Mouse (Mus musculus) lung, adult 18-20 months (tissue): Measurements from ENCODE around the gene Rbbp8nl.
"Not testable (repeated sequence)": the region's sequence is repeated elsewhere in the genome, so short reads cannot be mapped to it uniquely, and the experiment has no call there.

Experiments used
- DNase-seq, 2 experiments: peaks; one replicate each; pipeline ENCODE4 v3.0.0; 2022; ENCODE audit warnings: mixed read lengths in 2 of 2

The Rbbp8nl gene

DNA sequence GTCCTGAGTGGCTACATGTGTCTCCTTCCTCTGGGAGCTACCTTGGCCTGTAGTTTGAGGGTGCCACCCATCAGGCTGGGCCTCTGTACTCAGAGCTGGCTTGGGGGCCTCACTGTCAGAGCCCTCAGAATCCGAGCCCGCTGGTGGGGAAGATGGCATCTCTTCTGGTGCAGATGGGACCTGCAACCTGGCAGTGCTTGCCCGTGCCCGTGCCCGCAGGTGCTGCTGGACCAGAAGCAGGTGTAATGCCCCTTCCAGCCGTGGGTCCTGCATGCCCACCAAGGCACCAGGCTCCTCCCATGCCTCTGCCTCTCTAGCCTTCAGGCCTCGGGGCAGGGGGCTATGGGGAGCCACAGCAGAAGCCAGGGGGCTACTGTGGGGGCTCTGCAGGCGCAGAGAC lies 10.4 kb downstream of the Rbbp8nl start:
- no peak for DNase-seq

- DNase-seq, result no peak
Observed at GRCm38 (mm10) chr2:180277773-180278320, 11.8 kb downstream of the Rbbp8nl start.

DNA sequence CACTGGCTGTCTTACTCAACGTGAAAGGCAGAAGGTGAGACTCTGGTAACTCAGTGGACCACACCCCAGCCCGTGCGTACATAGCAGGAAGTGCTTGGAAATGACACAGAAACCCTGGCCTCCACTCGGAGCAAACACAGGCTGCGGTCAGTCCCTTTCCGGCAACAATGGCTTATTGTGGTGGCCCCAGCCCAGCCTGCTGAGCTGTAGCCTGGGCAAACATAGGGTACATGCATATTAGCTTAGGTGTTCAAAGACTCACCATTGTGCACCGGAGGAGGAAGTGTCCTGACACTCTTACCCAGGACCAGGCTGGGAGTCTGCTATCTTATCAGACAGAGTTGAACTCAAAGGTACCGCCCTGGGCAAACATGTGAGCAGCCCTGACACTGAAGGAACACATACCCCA lies 12.8 kb downstream of the Rbbp8nl start:
- DNase-seq, result peak; percentile 65 to 76

DNA sequence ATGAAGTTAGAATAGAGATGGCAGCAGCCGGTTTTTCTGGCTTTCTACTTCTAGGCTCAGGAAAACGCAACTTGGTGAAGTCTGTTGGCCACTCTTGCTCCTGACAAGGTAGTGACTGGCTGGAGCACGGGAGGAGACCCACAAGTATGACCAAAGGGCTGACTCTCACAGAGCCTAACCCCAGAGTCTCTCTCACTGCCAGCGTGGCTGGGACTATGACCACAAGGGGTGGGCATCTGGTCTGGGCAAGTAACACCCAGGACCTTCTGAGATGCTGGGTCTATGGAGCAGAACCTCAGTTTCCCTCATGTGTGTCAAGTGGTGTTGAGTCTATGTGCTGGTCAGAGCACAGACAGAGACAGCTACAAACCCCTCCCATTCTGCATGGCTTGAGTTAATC lies 13.3 kb downstream of the Rbbp8nl start:
- no peak for DNase-seq

DNA sequence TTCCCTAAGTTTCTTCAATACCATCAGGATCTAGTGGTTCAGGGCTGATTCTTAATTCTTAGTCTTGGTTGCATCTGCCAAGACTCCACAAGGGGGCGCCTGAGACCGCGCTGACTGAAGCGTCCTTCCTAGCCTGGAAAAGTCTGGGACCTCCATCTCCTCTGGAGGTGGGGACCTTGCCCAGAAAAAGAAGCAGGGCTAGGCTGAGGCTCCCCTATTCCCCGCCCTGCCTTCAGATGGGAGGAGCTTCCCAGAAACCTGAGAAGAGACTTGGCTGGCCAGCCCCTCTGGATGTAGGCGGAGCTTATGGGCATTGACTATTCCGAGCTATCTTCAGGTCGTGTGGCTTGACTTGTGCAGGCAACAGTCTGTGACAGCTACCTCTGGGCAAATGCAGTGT lies 13.8 kb downstream of the Rbbp8nl start:
- peak; percentile 87 to 90 for DNase-seq

DNA sequence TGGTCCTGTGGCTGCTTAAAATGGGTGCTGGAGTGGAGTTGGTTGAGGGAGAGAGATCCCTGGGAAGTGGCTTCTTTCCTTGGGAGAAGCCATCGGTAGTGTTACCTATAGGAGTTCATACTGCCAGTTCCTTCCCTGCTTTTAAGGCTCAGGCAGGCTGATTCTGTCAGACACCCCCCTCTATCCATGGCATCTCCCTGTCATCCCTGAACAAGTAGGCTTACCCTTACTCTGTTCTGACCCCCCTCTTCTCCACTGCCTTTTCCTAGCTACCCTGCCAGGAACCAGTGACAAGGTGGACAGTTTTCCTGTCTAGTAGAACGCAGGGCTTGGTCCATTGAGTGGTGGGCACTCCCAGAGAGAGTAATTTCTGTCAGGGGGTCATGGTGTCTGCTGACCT lies 15.2 kb downstream of the Rbbp8nl start:
- no peak for DNase-seq

- DNase-seq, result peak; percentile 96
Observed at GRCm38 (mm10) chr2:180273394-180274244, 16.1 kb downstream of the Rbbp8nl start, which contains the start of gene Cables2. Cables2 (minus strand) TSS chr2:180273496.

GRCm38 (mm10) chr2:180272884-180273321 lies 16.8 kb downstream of the Rbbp8nl start:
- peak; percentile 48 to 50 for DNase-seq

DNA sequence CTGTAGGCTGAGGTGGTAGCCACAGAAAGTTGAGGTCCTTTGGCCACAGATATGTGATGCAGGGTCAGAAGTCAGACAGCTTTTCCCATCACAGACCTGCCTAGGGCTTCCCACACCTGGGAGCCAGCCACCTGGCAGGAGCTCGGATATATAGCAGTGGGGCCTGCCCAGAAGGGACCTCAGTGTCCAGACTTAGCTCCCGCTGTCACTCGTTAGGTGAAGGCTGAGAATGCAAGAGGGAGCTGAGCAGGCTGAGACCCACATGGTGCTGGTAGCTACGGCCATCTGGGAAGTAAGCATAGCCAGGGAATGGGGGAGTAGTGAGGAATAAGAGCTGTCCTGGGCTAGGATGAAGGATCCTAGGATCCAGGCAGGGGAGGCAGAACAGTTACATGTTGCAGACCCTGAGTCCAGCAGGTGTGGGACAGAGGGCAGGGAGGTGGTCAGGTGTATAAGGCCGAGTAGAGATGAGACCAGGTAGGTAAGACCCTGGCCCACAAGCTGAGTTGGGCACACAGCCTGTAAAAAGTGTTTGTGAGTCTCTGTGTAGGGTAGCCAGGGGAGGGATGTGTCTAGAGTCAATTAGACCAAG lies 17.8 kb downstream of the Rbbp8nl start:
- no peak for DNase-seq

DNA sequence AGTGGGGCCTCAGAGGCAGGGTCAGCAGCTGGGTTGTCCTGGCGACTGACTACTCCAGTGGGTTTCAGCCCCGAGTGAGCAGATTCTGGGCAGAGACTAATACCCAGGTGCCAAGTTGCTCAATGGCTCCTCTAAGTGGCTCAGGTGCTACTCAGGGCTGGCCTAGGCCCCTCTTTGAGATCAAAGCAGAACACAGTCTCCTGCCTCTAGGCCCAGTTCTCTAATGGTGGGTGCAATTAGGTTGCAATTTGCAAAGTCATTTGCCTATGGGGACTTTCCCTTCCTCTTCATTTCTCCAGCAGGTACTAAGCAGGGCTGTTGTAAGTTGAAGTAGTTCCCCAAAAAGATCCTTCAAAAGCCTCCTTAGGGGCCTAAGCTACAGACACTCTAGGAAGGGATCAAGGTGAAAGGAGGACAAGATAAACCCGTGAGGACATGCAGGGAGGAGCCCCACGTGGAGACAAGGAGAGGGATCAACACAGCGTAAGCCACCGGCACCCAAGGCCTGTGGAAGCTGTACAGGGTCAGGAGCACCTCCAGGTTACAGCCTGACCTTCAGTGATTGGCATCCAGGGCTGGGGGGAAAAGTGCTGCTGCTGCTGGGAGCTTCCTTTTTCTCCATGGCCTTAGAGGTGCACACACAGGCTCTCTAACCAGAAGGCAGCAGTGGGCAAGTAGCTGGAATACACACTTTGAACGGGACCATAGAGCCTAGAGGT lies 19.0 kb downstream of the Rbbp8nl start:
- peak; percentile 46 to 68 for DNase-seq

- DNase-seq, result no peak
Observed at GRCm38 (mm10) chr2:180269329-180269728, 20.4 kb downstream of the Rbbp8nl start.

GRCm38 (mm10) chr2:180267955-180268354 lies 21.7 kb downstream of the Rbbp8nl start:
- DNase-seq, result no peak

DNA sequence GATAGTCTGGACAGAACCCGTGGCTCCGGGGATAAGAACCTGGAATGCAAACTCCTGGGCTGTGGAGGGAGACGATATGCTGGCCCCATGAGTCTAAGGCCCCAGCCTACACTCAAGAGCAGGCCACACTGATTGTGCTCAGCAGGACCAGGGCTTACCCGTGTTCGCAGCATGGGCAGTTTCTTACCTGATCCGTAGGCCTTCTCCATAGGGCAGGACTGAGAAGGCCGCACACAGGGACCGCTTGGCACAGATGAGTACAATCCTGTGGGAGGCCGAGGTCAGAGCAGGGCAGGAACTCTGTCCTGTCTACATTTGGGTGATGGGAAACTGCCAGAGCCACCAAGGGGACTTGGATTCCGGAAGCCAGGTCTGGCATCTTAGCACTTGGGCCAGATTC lies 26.8 kb downstream of the Rbbp8nl start:
- DNase-seq, result no peak

DNA sequence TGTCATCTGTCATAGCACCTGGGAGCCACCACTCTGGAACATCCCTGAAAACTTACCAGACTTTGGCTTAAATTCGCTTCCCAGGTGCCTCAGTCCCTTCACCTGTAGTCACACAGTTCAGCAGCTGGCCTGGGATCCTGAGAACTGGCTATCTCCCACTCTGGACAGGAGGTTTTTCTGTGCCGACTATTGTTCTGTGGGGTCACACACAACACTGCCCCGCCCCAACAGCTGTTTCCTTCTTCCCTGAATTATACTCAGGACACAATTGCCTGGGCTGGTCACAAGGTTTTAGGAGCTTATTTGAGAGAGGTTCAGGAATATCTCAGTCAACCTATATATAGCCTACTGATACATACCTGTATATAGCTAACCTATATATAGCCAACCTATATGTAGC lies 27.2 kb downstream of the Rbbp8nl start:
- no peak for DNase-seq

DNA sequence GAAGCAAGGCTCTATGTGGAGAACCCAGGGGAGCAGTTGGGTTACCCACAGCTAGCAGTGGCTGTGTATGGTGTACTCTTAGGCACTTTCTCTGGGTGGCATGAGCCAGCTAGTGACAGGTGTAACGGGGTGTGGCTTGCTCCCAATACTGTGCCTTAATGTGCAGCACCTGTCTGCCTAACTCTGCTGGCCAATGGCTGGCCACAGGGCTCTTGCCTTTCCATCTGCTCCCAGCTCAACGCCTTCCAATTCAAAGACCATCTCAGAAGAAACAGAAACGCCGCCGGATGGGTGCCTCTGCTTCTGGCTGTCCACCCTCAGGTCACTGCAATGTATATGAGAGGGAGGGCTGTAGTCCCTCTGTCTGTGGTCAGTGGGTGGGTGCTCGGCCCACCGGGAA lies 27.8 kb downstream of the Rbbp8nl start:
- DNase-seq, result no peak

DNA sequence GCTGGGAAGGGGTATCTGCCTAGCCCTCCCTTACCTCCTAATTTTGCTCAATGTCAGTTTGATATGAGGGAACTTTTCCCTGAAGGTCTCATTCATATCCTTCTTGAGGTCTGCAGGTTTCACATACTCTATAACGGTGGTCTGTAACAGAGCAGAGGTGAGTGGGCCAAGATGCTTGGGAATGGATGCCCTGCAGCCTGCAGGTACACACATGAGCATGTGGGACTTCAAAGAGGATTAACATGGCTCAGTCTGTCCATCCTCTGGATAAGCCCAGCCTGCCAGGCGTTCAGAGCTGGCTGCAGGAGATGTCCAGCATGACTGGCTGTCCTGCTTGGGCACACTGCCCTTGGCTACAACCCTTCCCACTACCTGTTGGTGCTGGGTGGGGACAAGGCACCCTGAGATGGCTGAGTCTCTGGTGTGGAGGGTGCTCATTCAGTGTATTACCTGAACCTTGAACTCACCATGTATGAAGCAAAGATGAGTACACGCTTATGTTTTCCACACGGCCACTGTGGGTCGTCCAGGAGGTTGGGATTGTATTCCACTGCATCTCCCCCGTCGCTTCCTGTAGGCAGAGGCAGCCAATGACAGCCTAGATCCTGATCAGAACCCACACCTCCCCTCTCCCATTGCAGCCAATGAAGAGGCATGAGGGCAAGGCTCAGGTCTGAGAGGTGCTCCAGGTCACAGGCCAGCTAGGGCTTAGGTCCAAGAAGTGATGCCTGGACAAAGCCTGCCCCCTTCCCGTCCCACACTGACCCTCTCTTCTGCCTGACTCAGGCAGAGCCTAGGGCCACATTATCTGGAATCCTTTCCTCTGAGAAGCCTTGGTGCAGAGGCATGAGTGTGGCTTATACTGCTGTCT lies 28.8 kb downstream of the Rbbp8nl start:
- DNase-seq, result no peak

DNA sequence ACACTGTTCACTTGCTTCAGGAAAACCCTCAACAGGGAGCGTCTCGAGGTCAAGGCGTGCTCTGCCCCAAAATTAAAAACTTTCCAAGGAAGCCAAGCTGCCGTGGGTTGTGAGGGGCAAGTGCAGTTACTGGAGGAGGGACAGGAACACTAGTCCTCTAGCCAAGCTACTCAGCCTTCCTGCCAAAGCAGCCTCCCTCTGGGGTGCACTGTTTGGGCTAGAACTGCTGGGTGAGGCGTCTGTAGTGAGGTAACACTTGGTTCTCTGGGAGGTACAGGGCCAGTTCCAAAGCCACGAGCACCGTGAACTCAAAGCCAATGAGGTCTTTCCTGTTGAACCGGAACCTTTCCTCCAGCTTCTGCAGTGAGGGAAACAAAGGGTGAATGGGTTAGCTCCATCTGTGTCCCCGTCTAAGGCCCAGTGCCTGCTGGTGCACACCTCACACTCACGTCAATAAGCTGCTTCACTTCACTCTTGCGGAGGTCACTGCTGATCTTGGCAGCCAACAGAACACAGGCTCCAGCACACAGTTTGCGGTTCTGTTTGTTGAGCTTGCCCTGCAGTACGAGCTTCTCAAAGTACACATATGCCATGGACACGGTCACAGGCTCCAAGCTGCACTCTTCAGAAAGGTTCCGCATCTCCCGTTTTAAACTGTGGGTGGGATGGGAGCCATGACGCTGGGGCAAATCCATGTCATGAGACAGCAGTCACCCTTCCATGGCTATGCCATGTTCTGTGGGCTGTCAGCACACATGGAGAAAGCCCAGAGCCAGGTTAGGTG lies 29.7 kb downstream of the Rbbp8nl start:
- not testable (repeated sequence) for DNase-seq

DNA sequence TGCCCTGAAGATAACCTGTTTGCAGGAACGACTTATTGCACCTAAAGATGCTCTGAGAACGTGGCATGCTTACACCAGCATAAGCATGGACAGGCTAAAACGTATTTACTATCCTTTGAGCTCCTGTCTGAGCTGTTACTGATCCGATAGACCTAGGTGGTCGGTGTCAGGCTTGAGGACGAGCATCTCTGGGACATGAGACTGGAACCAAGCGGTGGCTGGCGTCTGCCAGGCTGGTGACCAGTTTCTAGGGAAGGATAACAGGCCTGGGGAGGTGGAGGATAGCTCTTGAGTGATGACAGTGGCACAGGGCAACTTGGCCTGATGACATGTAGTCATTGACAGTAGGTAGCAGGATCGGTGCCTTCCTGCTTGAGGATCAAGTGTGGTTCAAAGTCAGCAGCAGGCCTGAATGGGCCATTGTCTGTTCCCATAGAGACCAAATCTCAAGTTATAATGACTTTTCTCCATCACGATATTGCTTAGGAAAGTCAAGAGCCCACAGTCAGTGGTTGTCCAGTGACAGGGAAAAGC lies 30.7 kb downstream of the Rbbp8nl start:
- DNase-seq, result not testable (repeated sequence)

DNA sequence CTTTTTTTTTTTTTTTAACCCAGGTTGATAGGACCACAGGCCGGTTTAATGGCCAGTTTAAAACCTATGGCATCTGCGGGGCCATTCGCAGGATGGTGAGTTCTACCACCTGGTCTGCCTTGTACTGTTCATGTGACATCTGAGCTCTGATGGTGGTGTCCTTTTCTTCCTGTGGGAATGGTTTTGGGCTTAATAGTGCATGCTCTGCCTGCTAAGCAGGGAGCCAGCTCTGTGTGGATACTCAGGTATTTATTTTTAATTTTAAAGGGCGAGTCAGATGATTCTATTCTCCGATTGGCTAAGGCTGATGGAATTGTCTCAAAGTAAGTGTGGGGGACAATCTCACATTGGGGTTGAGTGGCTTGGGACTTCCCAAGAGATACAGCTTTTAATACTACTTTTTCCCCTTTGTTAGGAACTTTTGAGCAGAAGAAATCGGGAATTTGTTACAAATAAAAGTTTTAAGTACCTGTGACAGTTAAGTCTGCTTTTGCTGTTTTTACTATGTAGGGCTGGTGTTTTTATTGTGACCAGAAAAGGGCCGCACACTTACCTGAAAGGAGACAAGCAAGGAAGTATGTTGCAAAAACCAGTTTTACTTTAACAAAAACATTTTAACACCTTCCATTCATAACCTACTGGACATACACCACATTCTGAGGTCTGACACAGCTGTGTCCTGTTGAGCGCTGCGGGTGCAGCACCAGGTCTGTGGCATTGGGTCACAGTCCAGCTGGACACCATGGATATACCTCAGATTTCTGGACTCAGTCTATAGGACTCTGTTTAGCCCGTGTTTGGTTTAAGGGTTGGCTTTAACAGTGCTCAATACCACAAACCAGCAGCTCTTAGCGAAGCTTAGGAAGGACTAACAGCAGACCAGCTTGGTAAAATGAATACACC lies 31.5 kb downstream of the Rbbp8nl start:
- DNase-seq, result no peak

DNA sequence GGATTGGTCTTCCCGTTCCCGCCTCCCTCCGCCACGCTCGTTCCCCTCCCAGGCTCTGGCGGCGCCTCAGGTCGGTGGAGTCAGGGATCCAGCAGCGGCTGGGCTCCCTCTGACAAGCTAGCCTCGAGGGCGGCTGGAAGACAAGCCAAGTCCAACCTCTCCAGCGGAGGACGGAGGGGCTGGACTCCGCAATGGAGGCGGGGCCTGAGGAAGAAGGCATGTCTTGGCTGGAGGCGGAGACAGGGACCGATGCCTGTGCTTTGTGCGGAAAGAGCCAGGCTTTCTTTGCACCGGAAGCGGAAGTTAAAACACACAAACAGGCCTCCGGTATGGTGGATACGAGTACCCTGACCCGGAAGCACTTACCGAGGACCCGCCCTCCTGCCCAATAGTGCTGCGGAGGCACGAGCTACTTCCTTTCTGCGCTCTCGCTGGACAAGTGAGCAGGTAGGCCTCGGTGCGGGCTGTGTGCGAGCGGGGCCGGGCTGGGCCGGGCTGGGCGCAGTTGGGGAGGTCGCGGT lies 32.6 kb downstream of the Rbbp8nl start, which contains the start of gene Rps21:
TSS of gene Rps21 (plus strand) at position 377 of the 521 bp plus-strand sequence.
- DNase-seq, result peak; percentile 99
